Mouse (Mus musculus) mouse trophoblast stem cell (cell line): ENCODE data around the gene Kctd2.

Experiments used
- in situ Hi-C, 2 experiments: fragments of 300-500 bp; cut with MseI, MboI; formaldehyde crosslinking; loops; 2 replicates in 1 of 2; 3 replicates in 1 of 2; pipeline ENCODE4 v1.15.1; 2025

Gene Kctd2

DNA sequence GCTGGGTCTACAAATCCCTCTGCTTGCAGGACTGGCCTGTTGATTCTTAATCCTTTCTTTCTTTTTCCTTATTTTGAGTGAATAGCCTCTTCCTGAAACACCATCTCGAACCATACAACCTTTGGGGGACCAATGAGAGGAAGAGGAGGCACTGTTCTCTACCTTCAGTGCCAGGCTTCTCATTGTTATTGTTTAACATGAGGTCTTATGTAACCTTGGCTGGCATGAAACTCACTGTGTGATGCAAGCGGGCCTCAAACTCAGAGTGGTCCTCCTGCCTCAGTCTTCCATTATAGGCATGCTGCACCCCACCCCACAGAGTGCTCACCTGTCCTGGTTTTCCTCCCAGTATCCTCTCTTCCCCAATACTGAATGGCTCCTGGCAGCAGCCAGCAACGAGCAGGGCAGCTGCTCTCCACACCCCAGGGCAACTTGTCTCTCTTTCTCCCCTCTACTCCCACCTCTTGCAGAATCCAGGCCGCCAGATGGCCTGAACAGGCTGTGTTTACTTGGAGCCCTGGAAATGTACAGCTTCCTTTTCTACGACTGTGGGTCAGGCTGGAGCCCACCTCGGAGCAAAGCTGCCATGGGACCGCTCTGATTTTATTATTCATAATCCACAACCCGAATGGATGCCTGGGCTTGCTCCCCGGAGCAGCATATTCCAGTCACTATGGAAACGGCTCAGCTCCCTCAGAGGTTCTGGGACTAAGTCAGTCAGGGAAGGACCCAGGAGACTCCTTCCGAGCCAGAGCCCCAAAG is 19.1 kb upstream of the Kctd2 start:
- in situ Hi-C loops = no loop called here

DNA sequence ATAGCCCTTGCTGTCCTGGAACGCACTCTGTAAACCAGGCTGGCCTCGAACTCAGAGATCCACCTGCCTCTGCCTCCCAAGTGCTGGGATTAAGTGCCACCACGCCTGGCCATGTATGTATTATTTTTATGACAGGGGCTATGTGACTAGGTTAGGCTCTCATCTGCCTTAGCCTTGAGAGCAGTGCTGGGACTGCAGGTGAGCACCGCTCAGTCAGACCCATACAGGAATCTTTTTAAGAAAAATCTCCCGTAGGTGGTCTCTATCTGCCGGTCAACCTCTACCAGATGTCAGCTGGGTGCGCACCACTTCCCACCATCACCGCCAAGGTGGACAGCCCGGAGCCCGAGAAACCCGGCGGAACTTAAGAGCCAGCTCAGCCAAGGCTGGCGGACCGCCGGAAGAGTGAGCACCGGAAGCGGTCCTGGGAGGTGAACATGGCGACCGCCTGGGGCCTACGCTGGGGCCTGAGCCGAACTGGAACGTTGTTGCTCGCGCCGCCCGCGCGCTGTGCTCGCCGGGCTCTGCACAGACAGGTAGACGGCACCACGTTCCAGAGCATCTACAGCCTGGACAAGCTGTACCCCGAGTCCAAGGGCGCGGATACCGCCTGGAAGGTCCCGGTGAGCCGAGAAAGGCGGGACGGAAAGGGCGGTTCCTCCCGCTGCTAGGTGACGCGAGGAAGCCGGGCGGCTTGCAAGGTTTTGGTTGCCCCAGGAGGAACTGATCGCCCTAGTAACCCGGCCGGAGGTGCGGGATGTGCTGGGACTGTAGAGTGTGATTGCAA is 16.4 kb upstream of the Kctd2 start, which contains the start of gene Mrpl58:
Gene Mrpl58 (plus strand): TSS at position 415 of the 787 bp plus-strand sequence.
- in situ Hi-C loops = no loop called here

DNA sequence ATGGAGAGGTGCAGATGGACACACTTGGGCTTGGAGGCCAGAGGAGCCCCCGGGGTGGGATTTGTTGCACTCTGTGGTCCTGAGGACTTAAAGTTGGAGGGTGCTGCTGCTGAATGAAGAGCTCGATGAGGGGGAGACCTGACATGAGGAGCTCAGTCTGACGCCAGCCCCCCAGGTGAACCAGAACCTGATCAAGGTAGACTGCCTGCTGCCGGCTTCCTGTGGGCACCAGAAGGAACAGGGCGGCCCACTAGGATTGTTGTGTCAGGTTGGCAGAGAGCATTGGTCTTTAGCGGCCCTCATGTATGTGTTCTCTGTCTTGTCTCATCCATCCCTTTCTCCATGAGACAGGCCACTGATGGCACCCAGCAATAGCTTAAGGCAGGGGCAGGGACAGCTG is 14.2 kb upstream of the Kctd2 start:
- in situ Hi-C loops = no loop called here

DNA sequence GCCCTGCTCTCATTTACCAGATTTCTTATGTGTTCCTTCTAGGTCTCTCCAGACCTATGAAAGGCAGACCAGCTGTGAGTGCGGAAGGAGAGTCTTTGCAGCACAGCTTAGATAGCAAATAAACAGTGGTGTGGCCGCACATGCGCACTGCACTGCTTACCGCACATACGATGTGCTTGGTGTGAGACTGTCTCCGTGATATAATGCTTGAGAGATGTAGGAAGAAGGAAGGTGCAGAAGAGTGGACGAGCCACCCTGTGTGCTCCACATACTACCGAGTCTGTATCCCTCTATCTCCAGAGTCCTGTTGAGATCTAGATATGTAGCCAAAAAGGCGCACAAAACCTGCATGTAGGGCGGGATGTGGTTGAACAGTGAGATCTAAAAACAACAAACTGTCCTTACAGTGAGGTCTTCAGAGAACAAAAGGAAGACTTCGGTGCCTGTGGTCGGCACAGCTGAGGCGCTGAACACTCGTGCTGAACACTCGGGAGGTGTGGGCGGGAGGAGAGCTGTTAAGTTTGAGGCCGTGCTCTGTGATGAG is 13.0 kb upstream of the Kctd2 start:
- in situ Hi-C loops = no loop called here

DNA sequence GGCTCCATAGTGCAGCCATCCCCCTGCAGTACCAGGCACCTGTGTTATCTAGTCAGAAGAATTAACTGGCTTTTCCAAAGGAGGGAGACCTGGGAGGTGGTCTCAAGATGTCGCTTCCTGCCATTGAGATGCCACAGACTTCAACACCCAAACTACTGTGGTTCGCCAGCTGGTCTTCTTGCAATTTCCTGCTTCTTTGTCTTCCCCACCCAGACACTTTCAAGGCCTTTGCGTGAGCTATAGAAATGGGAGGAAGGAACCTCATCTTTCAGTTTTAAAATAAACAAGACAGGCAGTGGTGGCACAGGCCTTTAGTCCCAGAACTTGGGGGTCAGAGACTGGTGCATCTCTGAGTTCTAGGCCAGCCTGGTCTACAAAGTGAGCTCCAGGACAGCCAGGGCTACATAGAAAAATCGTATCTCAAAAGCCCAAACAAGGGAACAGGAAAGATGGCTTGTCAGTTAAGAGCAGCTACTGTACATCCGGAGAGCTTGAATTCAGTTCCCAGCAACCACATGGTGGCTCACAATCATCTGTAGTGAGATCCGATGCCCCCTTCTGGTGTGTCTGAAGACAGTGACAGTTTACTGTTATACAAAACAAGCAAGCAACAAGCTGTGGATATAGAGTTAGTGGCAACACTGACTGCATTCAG is 11.5 kb upstream of the Kctd2 start:
- in situ Hi-C loops = no loop called here

DNA sequence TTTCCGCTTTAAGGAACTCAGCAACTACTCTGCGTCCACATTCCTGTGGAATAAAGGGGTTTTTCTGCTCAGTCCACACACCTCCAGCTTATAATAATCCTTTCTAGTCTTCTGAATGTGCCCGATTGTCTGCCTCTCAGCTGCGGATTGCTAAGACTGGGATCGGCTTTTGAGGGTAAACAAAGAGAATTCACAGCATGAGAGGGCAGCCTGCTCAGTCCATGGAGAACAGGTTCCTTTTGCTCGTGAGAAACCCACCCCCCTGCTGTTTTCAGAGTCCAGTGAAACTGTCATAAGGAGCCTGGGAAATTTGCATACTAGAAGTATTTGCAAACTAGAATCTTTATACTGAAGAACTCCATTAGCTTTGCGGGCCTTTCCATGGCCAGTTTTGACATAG is 10.4 kb upstream of the Kctd2 start:
- in situ Hi-C loops = no loop called here

DNA sequence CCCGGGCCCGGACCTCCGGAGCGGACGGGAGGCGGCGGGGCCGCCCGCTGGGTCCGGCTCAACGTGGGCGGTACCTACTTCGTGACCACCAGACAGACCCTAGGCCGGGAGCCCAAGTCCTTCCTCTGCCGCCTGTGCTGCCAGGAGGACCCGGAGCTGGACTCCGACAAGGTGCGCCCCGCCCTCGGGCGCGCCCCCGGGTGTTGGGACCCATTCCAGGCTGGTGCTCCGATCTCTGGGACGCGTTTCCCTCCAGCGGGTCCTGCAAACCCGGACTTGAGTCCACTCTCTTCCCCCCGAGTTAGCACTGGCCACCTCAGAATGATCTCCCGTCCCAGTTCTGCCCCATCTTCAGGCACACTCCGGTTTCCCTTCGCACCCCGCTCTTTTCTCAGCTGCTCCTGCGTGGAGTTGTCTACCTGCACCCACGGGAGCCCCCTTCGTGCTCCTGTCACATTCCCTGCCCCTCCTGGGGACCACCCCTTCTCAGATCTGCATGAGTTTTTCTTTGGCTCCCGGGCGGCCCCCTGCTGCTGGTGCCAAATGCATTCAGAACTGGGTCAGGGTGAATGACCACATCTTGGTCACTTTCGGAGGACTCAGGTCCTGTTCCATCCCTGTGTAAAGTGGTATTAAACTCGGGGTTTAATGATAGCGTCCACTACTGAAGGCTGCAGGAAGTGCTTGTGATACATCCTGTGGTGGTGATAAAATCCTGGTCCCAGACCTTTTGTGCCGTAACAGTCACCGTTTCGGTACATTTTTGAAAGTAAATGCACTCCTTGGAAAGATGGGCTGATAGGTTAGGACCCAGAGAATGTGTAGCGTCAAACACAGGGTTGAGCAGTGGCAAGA is 635 bp downstream of the Kctd2 start:
- in situ Hi-C loops = no loop called here

DNA sequence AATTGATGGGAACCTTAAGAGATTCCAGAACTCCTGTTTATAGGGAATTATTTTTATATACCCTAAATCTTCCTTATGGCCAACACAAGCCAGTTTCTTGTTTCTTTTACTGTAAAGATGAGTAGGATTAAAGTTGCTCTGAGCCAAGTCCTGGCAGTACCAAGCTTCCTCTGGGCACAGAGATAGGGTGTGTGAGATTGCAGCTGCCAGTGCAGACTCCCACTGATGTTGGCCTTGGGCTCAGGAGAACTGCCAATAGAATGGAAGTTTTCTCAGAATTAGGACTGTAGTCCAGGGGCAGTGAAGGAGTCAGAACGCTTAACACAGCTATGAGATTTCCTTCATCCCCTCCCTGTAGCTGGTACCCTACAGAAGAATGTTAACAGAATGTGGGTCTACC is 1.4 kb downstream of the Kctd2 start:
- in situ Hi-C loops = no loop called here

DNA sequence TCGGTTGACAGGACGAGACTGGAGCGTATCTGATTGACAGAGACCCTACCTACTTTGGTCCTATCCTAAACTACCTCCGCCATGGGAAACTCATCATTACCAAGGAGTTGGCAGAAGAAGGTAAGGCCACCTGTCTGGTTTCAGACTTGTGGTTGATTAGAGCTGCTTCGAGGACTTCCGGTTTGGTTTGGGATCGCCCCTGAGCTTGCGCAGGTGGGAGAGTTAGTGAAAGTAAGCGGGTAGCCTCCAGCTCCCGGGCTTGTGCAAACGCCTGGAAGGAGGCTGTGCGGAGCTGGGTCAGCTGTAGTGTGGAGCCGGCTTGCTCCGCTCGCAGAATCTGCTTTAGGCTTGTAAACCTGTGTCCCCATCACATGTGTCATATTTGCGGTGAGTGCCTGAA is 2.0 kb downstream of the Kctd2 start:
- in situ Hi-C loops = no loop called here

DNA sequence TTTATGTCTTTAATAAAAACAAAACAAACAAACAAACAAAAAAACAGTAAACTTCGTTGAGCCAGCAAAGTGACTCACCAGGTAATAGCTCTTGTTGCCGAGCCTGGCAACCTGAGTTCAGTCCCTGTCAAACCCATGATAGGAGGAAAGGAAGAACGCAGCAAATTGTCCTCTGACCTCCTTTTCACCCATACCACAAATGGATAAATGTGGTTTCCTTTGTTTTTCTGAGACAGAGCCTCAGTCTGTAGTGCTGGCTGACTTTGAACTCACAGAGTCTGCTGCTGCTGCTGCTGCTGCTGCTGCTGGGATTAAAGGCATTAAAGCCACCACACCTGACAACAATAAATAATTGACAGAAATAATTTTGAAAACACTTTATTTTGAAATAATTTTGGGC is 3.2 kb downstream of the Kctd2 start:
- in situ Hi-C loops = no loop called here

DNA sequence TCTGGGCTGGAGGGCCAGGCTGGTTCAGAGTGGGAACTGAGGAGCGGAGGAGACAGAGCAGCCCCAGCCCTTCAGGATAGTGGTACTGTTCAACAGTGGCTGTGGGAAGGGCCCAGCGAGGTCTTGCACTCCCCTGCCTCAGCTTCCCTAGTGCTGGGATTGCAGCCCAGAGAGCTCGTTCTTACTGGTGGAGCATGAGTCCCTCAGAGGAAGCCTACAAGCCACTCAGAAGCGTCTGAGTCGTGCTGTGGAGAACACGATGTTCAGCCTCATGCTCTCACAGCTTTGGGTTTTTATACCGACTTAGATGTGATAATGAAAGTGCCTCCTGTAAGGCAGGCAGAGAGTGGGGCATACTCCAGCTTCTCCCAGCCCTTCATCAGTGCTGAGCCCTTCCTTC is 4.7 kb downstream of the Kctd2 start:
- in situ Hi-C loops = no loop called here

DNA sequence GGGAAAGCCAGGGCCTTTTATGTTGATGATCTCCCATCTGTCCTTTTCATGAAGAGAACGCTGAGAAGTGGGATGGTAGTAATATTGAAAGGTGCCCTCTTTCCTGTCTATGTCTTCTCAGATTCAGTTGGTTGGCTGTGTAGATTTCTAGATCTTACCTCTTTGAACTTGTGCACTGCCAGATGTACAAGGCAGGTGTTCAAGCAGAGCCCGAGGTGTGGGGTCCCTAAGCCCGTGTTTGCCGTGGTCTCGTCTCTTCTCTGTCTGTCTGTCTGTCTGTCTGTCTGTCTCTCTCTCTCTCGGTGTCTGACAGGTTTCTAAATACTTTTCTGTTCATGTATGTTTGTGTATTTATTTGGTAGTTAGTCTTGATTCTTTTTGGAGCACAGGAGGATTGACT is 5.7 kb downstream of the Kctd2 start:
- in situ Hi-C loops = no loop called here

DNA sequence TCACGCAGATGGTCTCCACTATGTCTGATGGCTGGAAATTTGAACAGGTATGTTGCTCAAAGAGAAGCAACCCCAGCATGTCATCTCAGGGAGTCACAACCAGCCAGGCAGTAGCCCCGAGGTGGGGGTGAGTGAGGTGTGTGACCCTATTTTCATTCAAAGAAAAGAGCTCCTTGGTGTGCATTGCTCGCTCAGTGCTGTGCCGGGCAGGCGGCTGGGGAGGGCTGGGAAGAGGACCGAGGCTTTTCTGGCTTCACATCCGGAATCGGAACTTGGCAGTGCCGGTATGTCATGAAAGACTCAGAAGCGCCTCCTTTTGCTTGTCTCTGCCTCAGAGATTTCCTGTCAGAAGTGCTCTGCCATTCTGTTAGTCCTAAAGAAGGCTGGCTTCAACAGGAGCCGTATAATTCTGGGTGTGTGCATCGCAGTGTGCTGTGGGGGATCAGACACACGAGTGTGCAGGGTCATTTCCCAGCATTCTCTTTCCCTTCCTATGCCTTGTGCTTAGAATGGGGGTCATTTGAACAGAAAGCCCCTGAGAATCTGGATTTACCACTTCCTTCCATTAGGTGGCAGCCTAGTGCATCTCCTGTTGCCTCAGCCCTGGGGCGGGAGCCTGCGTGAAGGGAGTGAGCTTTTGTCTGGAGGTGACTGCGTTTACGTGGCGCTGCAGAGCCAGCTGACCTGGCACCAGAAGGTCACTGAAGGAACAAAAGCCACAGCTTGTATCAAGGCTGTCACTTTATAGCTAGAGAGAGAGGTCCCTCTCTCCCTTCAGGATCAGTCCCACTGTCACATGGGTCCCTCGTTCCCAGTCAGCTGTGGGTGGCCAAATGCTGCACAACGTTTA is 7.8 kb downstream of the Kctd2 start:
- in situ Hi-C loops = no loop called here

DNA sequence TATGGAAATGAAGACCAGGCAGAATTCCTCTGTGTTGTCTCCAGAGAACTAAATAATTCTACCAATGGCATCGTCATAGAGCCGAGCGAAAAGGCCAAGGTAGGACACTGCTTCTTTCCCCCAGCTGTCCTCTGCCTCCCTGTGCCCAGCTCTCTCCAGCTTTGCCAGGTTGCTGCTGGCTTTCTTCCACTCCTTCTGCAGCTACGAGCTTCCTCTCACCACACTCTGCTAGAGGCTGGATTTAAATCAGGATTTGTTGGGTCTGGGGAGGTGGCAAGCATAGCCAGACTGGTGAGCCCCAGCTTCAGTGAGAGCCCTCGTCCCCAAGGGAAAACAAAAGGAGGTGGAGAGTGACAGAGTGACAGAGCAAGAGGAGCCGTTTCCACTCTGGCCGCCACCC is 9.4 kb downstream of the Kctd2 start:
- in situ Hi-C loops = no loop called here

DNA sequence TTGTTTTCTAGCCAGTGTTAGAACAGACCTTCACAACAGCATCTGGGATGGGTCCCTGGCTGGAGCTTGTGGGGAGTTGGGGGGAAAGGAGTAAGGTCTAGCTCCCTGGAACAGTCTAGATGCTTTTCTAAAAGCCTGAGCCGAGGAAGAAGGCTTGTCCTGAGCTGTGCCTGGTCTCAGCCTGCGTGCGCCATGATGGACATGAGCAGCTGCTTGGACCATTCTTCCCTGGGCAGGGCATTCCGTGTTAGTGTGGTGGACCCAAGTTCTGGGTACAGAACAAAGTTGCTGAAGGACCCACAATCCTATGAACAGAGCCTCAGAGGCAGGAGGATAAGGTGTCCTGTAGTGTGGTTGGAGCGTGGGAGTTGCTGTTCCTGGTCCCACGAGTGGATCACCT is 10.6 kb downstream of the Kctd2 start:
- in situ Hi-C loops = no loop called here

DNA sequence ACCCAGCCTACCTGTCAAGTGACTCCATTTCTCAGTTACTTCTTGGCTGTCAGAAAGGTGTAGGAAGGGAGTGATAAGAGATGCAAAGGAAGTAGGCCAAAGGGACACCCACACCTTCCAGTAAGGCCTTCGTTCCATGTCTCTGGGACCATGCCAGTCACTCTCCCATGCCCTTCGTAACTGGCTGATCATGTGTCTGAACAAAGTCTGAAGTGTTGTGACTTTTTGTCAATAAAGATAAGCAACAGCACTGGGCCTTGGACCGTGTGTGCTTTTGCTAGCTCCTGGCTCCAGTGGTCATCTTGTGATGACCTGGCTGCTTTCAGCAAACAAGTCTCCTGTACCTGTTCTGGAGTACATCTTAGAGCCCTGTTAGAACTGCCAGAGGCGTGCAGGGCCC is 12.9 kb downstream of the Kctd2 start:
- in situ Hi-C loops = no loop called here

DNA sequence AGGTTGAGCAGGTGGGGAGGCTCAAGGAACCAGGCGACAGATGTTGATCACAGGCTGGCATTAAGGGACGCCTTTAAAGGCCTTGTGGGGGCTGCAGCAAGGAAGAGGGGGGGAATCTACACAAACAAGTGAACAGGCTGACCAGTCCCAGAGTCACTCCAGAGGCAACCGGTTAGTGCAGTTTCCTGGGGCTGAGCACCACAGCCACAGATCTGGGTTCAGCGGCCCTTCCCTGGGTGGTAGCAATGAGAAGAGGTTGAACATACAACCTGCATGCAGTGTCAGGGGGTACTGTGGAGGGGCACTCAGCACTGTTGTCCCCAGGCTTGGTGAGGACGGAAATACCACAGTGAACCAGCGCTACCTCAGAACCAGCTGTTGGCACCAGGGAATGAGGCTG is 13.4 kb downstream of the Kctd2 start:
- in situ Hi-C loops = no loop called here

DNA sequence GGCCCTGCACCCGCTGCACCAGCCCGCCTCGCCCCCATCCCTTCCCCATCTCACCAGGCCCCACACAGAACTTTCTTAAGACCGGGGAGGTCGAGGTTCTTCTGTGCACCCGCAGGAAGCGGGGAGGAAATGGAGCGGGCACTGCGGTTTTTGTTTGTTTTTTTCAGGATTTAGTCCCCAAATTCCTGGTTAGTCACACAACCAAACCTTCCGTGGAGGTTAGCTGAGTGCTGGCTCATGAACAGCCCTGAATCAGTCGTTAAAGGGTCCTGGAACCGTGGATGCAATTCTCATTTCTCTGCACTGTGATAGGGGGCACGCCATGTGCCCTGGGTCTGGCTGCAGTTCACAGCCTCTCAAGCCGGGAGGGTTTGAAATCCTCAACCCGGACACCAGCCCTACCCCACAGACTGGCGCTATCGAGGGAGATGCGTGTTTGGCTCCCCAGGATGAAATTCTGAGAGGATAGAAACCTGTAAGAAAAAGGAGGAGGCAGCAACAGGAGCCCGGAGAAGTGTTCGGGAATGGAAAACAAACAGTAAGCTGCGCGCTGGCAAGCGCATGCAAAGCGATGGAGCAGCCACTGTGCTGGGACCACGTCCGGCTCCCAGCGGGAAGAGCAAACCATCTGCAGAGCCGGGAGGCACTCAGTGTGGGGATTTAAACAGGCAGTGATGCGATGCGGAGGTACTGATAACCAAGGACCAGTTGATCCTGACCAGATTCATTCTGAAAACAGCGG is 15.8 kb downstream of the Kctd2 start:
- in situ Hi-C loops = no loop called here

DNA sequence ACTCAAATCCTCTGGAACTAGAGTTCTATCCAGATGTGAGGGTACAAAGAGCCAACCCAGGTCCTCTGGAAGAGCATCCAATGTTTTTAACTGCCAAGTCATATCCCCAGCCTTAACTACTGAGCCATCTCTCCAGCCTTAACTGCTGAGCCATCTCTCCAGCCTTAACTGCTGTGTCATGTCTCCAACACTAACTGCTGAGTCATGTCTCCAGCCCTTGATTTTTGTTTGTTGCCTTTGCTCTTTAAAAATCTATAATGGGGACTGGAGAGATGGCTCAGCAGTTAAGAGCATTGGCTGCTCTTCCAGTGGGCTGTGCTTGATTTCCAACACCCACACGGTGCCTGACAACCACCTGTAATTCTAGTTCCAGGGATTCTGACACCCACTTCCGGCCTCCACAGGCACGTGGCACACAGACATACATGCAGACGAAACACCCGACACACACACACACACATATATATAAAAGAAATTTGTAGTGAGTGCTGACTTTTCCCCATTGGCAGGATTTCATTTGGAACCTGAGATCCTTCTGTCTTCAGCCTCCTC is 17.7 kb downstream of the Kctd2 start:
- in situ Hi-C loops = no loop called here

DNA sequence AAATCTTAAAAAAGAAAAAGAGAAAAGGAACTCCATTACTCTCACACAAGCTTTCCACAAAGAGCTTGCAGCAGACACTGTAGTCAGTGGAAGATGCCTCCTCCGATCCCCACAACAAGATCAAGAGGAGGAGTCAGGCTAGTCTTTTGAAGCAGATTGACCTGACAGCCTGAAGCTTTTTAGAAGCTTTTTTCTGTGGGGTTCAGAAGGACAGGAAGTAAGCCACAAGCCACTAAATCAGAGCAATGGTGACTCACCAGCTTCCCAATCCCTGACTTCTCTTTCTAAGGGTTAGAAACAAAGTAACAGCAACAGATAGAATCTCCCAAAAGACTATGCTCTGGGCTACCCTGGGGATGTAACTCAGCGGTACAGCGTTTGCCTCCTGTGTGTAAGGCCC is 19.4 kb downstream of the Kctd2 start:
- in situ Hi-C loops = no loop called here
